Mouse (Mus musculus) cerebellum, adult 18-20 months (tissue): ENCODE measurements at regions not wholly inside any gene's neighbourhood (a gene's known extent, or its start where the extent isn't known, plus 50 kb on each side); places are given as distances from the start of the nearest gene placed in this dataset.

Experiments
- DNase-seq, 2 experiments: peaks; one replicate each; pipeline ENCODE4 v3.0.0; 2021

DNA sequence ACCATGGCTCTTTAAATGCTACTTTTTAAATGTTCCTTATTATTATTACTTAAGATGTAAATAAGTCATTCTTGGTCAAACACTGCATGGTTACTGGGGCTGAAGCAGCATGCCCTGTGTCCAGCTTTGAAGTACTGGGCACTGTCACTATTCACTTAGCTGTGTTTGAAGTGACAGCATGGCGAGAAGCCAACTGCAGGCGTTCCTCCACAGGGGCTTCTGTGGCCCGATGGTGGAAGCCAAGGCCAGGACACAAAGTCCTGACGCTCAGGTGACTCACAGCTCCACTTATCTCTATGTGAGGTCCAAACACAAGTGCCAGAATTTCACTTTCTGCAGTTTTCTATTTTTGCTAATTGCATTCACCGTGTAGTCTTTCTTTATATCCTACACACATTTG, 65.3 kb downstream of the Cdca7 start:
- DNase-seq = peak in 1 of 2 experiments; percentile 6

DNA sequence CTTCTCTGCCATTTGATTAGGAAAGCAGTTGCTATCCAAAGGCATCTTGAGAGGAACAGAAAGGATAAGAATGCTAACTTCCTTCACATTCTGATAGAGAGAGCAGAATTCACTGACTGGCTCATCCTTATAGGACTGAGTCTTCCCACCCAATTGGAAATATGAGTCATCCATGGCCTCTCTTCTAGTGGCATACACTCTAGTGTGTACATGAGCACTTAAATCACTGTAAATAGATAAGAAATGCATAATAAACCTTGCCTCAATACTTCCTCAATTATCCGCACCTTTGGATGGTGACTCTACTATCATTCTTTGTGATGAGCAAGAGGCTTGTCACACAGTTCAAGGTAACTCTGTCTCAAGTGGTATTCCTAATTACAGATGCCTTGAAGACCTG, 69.5 kb downstream of the Cdca7 start:
- no peak for DNase-seq

DNA sequence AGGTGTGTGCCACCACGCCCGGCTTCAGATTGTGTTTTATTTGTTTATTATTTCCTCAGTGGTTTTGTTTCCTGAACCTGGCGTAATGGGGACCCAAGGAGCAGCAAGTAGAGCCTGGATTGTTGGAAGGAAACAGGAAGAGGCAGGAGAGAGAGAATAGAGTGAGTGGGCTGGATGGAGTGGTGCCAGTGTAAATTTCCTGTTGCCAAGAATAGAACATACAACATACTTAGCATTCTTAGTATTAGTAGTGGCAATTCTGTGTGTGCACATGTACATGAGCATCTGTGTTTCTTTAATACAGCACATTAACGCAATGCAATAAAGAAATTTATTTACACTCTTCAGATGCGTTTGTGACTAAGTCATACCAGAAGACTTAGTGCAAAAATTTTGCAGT, 70.5 kb downstream of the Cdca7 start:
- no peak for DNase-seq

DNA sequence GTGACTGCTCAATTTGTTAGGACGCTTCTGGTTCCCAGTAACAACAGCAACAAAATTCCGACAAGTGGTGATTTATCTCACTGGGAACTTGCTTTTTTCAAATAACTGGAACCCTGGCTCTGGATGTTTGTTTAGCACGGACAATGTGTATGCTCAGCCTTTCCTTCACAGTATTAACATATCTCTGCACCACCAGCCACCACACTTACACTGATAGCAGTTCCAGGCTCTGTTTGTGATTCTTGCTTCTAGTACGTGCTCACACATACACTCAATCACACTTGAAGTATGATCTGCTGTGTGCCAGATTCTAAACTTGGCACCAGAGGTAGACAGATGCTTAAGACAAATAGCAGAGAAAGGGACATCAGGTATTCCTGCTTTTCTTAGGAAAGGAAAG, 71.0 kb downstream of the Cdca7 start:
- no peak for DNase-seq

DNA sequence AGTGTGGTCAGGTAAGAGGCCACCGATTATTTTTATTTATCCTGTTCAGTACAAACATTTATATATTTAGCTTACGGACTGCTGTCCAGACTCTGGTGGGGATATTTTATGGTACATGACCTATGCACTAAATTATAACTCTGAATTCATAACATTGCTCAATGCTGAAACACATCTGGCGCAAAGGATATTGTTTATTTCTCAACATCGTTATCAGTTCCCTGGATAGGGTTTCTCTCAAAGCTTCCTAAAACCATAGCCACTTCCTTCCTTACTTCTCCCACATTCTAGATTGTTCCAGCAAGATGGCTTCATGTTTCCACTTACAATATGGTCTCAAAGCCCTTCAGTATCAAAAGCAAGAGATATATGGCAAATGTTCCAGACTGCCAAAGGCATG, 75.3 kb downstream of the Cdca7 start:
- no peak for DNase-seq

DNA sequence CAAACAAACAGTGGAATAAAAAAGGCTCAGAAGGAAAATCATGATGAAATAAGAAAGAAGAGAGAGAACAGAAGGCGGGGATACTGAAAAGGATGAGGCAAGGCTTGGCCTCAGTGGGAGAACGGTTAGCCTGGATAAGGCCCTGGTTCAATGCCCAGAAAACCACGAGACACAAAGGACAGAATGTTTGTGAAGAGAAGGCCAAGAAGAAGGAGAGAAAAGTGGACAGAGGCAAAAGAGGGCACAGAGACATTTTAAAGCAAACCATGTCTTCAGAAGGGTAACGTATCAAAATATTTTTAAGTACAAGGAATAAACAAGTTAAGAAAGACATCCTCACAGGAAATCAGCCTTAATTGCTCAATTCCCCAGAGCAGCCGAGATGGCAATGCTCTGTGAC, 78.6 kb downstream of the Cdca7 start:
- no peak for DNase-seq

DNA sequence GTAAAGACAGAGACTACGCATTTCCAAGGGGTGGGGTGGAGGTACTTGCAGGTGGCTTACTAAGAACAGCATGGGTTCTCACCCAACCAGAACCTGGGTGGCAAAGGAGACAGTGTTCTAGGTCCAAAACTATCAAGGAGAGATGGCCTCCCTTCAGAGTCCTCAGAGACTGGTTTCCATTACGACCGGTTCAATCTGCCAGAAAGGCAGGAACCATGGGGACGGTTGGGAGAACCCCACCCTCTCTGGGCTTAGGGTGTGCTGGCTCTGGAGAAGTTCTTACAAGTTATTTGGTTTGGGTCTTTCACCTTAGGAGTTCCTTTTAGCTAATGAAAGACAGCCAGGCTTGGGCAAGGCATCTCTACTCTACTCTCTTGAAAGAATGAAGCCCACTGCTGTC, 79.2 kb downstream of the Cdca7 start:
- DNase-seq = no peak

DNA sequence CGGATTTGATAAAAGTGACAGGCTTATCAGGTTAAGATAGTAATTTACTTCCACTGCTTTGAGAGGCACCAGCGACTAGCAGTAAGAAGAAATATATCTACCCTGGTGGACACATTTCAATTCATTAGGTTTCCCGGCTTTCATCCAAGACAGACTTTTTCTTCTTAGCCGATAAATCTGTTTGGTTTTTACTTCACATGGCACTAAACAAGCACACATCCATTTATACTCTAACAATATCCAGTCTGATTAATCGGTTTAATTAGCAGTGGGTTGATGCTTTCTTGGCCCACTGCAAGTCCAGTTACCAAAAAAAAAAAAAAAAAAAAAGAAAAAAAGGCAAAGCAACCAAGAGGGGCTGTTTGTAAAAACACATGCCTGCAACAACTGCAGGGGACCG, 79.6 kb downstream of the Cdca7 start:
- no peak for DNase-seq

DNA sequence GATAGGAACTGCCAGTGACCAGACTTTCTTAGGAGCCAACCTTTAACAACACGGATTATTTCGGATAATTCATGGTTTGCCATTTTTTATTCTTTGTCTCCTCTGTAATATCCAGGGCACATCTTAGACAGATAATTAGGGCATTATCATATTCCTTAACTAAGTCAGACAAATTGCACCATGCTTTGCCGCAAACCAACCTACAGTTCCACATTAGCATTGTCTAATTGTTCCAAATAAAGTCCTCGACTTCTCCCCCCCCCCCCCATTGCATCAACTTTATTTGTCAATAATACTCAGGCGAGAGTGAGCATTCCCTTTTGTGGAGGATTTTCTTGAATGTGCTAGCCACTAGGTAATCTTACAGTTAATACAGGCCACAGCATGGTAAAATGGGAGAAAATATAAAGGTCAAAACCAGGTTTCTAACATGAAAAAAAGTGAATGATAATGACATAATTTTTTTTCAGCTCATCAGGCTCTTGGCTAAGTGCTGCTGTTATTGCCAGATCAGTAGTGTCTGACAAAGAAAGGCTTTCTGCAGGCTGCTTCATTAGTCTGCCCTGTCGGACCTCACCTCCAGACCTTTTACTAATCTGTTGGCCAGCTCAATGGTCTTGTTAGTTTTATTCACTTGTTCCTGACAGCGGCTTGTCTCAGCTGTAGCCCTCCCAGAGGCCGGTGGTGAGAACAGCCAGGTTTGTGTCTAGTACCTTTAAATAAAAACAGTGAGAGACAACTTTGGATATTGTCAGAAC, 80.3 kb downstream of the Cdca7 start:
- DNase-seq = no peak

DNA sequence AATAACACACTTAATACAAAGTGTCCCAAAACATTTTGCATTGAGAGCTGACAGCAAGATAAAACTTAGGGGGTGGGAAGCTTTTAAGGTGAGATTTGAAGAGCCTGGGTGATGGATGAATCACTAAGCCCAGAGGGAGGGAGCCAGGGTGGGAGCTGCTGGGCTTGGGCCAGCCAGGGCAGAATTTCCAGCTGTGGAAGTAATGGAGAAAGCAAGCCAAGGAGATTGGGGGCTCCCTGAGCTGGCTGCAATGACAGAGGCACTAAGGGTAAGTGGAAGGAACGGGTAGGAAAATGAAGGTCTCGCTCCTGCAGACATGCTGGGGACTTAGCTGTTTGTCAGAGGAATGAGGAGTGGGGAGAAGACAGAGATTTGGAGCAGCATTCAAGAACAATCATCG, 81.2 kb downstream of the Cdca7 start:
- DNase-seq = no peak

DNA sequence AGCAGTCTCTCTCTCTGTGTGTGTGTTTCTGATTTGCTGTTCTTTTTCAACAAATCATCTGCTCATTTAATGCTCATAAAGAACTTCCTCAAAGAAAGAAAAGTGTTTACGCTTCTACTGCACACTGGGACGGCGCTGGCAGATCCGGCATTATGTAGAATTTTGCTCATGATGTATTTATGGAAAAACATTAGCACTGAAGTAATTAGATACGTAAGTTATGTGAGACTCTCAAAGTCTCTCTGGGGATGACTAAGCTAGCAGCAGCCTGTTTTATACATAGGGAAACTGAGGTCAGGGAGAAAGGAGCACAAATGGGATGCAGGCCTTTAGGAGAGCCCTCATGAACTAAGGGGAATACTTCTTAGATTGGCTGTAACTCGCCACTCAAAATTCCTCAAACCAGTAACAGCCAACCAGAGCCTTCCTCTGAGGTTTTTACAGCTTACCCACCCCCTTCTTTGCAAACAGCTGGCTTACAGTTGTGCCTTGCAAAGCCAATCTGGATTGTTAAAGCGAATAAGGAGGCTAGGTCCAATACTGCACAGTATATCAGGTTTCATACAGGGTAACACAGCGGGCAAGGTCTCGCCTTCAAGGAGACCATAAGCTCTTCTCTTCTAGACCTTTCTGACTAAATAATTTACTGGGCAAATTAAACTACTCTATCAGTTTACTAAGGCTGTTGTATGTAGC, 81.8 kb downstream of the Cdca7 start:
- DNase-seq = no peak

DNA sequence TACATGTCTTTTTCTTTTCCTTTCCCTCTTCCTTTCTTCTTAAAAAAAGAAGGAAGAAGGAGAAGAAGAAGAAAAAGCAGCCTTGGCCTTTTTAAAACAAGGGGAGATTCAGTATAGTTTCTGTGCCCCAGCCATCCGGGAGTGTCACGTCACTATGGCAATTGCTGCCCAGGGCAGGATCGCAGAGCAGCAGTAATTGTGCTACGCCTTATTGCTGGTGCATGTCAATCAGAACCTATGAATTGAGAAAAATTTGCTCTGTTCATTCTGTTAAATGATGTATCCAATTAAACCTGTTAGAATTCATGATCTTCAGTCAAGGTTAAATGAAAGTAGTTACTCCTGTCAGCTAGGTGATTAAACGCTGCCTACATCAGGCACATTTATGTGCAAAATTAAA, 85.4 kb downstream of the Cdca7 start:
- no peak for DNase-seq

DNA sequence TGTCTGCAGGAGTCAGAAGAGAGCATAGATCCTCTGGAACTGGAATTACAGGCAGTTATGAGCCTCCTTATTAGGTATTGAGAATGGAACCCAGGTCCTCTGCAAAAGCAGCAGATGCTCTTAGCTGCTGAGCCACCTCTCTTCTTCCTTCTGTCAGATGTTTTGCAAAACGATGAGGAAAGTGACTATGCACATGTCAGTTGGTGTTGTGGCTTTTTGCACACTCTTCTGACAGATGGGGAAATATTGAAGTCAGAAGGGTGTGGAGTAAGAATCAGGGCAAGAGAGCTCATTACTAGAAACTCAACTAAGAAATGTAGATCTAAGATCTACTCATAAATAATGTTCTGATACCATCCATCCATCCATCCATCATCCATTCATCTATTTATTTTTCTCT, 102.4 kb downstream of the Cdca7 start:
- DNase-seq = no peak

DNA sequence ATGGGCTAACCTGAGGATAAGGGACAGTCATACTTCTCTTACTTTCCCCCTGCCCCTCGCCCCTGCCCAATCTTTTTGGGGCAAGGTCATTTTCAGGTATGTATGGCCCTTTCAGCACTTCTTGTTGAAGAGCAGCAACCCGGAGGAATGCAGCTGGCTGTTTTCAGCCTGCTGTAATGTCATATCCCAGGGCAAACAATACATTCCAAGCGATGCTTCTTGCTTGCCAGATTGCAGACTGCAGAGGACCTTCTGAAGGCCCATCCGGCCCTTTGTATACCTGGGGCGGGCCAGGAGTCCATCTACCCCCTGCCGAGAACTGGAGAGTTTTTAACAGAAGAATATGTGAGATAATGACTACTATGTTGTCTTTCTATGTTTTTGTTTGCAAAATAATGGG, 105.2 kb downstream of the Cdca7 start:
- no peak for DNase-seq

DNA sequence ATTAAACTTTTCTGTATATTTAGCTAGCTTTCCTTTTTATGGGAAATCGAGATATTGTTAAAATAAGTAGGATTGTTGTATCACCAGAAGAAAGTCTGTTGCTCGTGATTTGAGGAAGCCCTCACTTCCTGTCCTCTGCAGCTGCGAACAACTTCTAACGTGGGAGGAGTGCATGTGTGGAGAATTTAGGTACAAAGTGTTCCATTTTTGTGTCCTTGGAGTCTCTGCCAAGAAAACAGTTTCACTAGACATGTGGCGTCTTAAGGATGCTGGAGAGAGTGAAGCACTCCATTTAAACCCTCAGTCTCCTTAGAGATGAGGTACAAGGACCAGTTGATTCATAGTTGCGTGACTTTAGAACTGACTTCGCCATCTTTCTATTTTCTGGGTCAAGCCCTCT, 112.9 kb downstream of the Cdca7 start:
- no peak for DNase-seq

DNA sequence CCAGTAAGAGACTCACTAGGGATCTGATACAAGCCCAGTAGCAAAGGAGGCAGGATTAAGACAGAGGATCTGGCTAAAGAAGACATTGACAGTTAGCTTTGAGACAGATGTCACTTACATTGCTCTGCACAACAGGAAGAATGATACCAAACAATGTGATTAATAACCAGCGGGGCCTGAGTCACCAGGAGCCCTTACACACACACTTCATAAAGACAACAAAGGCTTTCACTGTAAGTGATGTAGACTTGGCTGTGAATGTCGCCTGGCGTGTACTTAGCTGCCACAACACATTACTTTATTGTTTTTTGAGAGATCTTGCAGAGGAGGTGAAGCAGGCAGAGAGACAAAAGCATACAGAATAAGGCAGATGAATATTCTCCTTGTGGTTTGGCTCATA, 116.1 kb downstream of the Cdca7 start:
- no peak for DNase-seq

DNA sequence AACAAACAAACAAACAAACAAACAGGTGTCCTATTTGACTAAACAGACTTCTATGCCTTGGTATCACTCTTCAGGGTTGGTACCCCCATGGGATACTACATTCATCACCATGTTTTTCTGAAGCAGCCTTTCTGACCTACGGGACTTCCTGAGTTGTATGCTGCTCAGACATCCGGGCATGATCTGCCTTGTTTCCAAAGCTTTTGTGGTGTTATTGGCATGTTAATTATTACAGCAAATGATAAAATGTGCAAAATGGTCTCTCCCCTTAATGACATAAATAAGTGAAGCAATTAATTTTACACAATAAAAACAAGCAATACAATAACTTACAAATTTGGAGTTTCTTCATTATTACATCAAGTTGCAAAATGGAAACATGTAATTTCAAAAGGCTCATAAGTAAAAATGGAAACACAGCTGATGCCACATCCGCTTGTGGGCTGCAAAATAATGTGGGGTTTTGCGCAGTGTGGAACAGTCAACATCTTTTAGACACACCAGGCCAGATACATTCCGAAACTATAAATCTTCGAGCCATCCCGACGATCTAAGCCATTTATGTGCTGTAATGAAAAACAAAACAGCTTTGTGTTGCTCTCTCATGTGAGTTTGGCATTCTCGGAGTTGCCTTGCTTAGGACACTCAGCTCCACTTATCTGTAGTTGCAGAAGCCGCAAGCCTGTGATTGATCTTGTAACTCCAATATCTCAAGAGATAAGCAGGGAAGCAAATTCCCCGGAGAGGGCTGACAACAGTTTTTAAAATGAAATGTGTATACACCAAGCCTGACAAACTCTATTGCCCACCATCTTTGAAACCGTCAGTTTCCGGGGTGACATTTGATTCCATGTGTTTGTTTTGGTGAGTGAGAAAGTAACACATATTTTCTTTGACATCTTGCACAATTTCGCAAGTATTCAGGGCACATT, 121.3 kb downstream of the Cdca7 start:
- no peak for DNase-seq

DNA sequence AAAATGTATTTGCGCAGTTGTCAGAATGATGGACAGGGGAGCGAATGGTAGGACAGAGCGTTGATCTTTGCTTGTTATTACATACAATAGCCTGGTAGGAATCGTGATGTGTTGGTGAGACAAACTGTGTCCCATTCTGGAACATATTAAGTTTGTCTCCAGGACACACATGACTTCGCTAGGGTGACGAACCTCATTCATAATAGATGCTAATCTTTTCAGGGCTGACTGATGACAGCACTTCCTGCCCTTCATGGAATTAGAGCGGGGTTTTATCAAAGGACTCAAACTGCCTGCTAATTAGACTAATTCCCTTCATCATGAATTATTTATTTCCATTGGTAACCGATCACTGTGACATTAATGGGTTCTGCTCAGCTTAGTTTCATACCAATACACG, 122.0 kb downstream of the Cdca7 start:
- no peak for DNase-seq

DNA sequence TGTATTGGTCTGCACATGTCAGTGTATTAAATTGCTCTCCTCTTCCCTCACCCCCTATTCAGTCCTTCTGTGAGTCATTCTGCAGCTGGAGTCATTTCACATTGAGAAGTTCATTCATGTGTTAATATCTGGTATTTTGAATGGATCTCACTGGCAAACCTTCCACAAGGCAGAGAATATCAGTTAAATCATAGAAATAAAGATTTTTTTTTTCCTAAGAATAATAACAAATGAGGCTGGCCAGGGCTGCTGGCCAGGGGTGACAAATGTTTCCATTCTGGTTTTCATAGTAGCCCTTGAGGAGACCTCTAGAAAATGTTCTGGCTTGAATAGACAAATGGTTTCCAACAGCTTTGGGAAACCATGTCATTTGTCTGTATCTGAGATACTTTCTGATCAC, 124.8 kb downstream of the Cdca7 start:
- no peak for DNase-seq

DNA sequence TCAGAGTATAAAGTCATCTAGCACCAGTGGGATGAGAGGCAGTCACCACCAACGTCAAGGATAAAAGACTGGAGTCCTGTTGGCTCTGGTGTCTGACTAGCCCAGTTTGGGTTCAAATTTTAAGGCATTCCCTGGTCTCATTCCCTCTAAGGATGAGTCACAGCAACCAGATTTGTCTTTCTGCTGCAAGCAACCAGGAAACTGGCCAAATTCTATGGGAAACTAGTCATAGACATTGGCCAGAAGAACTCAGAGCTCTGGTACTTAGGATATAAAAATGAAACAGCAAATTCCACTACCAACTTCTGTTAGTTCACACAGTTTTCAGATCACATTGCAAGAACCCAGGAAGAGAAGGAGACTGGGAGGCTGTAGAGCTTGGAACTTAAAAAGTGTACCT, 126.2 kb downstream of the Cdca7 start:
- DNase-seq = no peak

DNA sequence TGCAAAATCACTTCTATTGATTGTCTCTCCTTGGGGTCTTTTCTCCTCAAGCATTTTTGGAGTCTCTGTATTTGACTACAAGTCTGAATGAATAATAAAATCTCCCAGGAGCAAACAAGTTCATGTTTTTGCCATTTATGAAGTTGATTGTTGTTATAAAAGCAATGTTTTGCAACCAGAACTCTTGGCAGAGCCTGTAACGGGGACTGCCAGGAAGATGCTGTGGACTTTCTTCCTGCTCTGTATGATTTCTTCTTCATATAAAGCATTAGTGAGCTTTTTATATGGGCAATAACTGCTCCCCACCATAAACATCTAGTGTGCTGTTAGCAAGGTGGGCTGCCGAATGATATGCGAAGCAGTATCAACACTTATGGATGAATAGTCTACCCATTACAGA, 136.3 kb downstream of the Cdca7 start:
- no peak for DNase-seq

DNA sequence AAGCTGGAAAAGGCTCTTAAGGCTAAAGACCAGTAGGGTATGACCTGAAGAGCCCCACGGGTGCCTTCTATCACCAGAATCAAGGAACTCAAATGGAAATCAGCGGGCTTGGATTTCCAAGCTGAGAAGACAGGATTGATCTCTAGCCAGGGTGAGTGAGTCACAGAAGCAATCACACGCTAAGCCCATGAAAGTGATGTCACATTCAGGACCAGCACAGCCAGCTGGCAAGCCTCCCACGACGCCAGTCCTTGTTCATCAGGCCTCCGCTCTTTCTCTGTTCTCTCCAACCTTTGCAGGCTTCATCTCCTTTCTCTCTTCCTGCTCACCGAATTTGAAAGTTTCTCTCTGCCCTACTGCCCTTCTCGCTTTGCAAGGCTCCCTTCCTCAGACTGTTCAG, 138.3 kb downstream of the Cdca7 start:
- peak; percentile 8 to 9 for DNase-seq

DNA sequence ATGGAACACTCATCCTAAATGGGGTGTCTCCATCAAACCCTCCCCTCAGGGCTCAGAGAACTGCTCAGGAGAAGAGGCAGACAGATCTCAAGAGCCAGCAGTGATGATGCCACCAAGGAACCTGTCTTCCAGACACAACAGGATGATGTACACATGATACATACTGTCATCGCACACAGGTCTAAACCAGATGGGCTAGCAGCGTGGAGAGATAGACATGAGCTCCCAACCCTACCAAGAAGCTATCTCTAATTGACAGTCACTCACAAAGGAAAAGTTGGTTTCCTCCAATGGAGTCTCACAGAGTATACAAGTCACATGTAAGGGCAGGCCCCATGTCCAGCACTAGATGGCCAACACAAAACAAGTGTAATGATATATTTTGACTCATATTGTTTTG, 139.9 kb downstream of the Cdca7 start:
- no peak for DNase-seq

DNA sequence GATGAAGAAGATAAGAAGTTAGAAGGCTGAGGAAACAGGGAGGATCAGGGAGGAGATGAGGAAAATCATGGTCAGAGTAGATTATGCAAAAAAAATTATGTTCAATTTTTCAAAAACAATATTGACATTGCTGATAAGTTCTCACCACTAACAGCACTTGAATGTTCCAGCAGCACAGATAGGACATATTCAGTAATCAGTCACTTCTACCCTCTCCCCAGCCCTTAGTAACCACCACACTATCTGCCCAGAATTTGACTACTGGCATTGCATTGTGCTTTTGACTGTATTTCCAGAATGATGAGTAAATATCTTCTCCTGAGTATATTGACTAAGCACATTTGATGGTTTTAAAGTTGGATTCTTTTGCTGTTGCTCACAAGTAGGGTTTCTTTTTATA, 140.5 kb downstream of the Cdca7 start:
- no peak for DNase-seq
